Mouse (Mus musculus) G1E (cell line): ENCODE data around the gene Als2.

Experiments
- CTCF ChIP-seq: IDR thresholded peaks from 2 replicates; pipeline ENCODE4 v1.5.1; 2012; ENCODE audit warnings: low read depth, low read length, inconsistent platforms, mixed read lengths
- TAL1 ChIP-seq: conservative IDR thresholded peaks from 2 replicates; pipeline ENCODE4 v1.6.1; 2012; ENCODE audit warnings: low read depth, low read length, inconsistent platforms, mixed read lengths

DNA sequence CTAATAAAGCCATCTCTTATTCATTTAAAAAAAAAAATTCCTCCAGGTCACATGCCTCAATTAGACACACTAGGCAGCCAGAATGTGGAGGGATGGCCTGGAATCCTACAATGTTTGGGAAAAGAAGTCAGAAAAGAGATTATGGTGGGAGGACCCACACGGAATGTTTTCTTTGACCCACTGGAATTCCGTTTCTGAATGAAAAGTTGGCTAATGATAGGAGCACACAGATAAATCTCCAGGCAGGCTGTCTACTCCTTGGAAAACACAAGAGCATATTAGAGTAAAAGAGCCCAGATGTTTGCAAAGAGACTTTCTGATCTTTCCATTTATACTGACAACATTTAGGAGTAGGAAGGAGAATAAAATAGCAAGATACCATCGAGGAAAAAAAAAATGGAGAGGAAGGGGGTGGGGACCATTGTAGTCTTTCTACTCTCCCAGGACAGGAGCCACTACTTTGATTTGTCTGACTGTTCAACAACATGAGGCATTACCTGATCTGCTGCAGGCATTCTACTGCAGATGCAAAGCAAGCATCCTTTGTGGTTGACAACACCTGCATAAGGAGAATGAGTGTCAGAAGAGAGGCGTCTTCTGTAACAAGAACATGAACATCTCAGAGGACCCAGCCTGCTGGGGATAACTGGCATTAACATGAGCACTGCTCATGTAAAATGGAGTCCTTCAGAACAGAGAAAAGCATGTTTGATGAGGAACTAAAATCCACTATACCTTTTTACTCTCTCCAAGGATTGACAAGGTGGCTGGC, 69.2 kb downstream of the Als2 start:
- TF ChIP-seq CTCF, result no peak
- TF ChIP-seq TAL1, result no peak
